Mouse (Mus musculus): ENCODE measurements around the gene Mknk1. TPM values are rescaled to one million over a fixed set of nuclear protein-coding genes. Genes with fewer than 3 reads are reported as not detected.

Mknk1 gene
- polyA plus RNA-seq, 1 experiment from 2014 or later, result 21.7 TPM

- Histone ChIP-seq H3K4me3 (no peak overlapping the region), H3K9ac (no peak overlapping the region), H3K9me3 (replicated peaks) (no peaks in the 10 kb centered on the region), H3K4me1 (peaks cover 7% of the 10 kb centered on the region; the same call in 1 of the 2 replicates), H3K27me3 (peaks cover 14% of the 10 kb centered on the region; the same call in 1 of the 2 replicates), H3K27ac (no peak overlapping the region), H3K4me2 (no peak overlapping the region; the same call in 1 of the 2 replicates), H3K36me3 (ENCODE audit: poor library complexity, severe bottlenecking) (no peaks in the 10 kb centered on the region; the same call in 1 of the 2 replicates)
- ATAC-seq, result no peak
- WGBS, result 58% methylated on average over 3 of the region's 3 CpGs
These were observed 11.9 kb upstream of the Mknk1 start for GRCm38 (mm10) chr4:115827066-115827465.

- no peak overlapping the region for H3K27ac ChIP-seq
- H3K9me3 ChIP-seq (replicated peaks), result no peaks in the 10 kb centered on the region
- peaks cover 7% of the 10 kb centered on the region; the same call in 1 of the 2 replicates for H3K4me1 ChIP-seq
- peak; percentile 32; the same call in 1 of the 2 replicates for ATAC-seq
- H3K36me3 ChIP-seq (ENCODE audit: poor library complexity, severe bottlenecking), result no peaks in the 10 kb centered on the region; the same call in 1 of the 2 replicates
- H3K4me2 ChIP-seq, result peak overlapping the region; percentile 85
- 4% methylated on average over 4 of the region's 4 CpGs for WGBS
- peak overlapping the region; percentile 81 for H3K9ac ChIP-seq
- H3K27me3 ChIP-seq, result peaks cover 14% of the 10 kb centered on the region; the same call in 1 of the 2 replicates
- H3K4me3 ChIP-seq, result peak overlapping the region; percentile 78
These were observed 11.5 kb upstream of the Mknk1 start for GRCm38 (mm10) chr4:115827535-115827887.

GRCm38 (mm10) chr4:115827888-115828571 is 11.0 kb upstream of the Mknk1 start, which contains the start of gene Mob3c:
Mob3c (plus strand) TSS chr4:115828092.
- Histone ChIP-seq H3K4me2 (peak within 1 kb of the TSS; percentile 85), H3K27me3 (peaks cover 14% of the 10 kb centered on the region; the same call in 1 of the 2 replicates), H3K4me3 (peak within 1 kb of the TSS; percentile 78), H3K9me3 (replicated peaks) (no peaks in the 10 kb centered on the region), H3K27ac (peak within 1 kb of the TSS; percentile 41; the same call in 1 of the 2 replicates), H3K9ac (peak within 1 kb of the TSS; percentile 81), H3K36me3 (ENCODE audit: poor library complexity, severe bottlenecking) (no peaks in the 10 kb centered on the region; the same call in 1 of the 2 replicates), H3K4me1 (peaks cover 7% of the 10 kb centered on the region; the same call in 1 of the 2 replicates)
- ATAC-seq, result peak; percentile 89
- WGBS, result under 1% methylated on average over 51 of the region's 57 CpGs

GRCm38 (mm10) chr4:115828572-115828902 is 10.5 kb upstream of the Mknk1 start:
- no peak; the same call in 1 of the 2 replicates for ATAC-seq
- WGBS, result 9% methylated on average over 8 of the region's 8 CpGs

GRCm38 (mm10) chr4:115830491-115830890 is 8.5 kb upstream of the Mknk1 start:
- Histone ChIP-seq H3K4me1 (peaks cover 7% of the 10 kb centered on the region; the same call in 1 of the 2 replicates), H3K36me3 (ENCODE audit: poor library complexity, severe bottlenecking) (no peaks in the 10 kb centered on the region; the same call in 1 of the 2 replicates), H3K4me3 (no peak overlapping the region), H3K27ac (no peak overlapping the region), H3K27me3 (peaks cover 13% of the 10 kb centered on the region; the same call in 1 of the 2 replicates), H3K9me3 (replicated peaks) (no peaks in the 10 kb centered on the region), H3K9ac (no peak overlapping the region), H3K4me2 (no peak overlapping the region)
- WGBS, result 89% methylated on average over 5 of the region's 5 CpGs
- no peak for ATAC-seq

More at GRCm38 (mm10) chr4:115828572-115828902, 10.5 kb upstream of the Mknk1 start:
- Histone ChIP-seq H3K27me3 (peaks cover 14% of the 10 kb centered on the region; the same call in 1 of the 2 replicates), H3K9ac (peak overlapping the region; percentile 81), H3K9me3 (replicated peaks) (no peaks in the 10 kb centered on the region), H3K27ac (no peak overlapping the region), H3K4me1 (peaks cover 7% of the 10 kb centered on the region; the same call in 1 of the 2 replicates), H3K4me3 (peak overlapping the region; percentile 78), H3K4me2 (peak overlapping the region; percentile 85), H3K36me3 (ENCODE audit: poor library complexity, severe bottlenecking) (no peaks in the 10 kb centered on the region; the same call in 1 of the 2 replicates)

GRCm38 (mm10) chr4:115831221-115831620 is 7.8 kb upstream of the Mknk1 start:
- ATAC-seq, result no peak
- WGBS, result 96% methylated on average over 22 of the region's 22 CpGs
- Histone ChIP-seq H3K27ac (no peak overlapping the region), H3K27me3 (peaks cover 11% of the 10 kb centered on the region; the same call in 1 of the 2 replicates), H3K4me3 (no peak overlapping the region), H3K9me3 (replicated peaks) (no peaks in the 10 kb centered on the region), H3K4me1 (peaks cover 7% of the 10 kb centered on the region; the same call in 1 of the 2 replicates), H3K4me2 (no peak overlapping the region), H3K9ac (no peak overlapping the region), H3K36me3 (ENCODE audit: poor library complexity, severe bottlenecking) (no peaks in the 10 kb centered on the region; the same call in 1 of the 2 replicates)

- 50% methylated on average over 2 of the region's 2 CpGs for WGBS
- ATAC-seq, result no peak
These were observed 7.0 kb upstream of the Mknk1 start for GRCm38 (mm10) chr4:115832040-115832439.

GRCm38 (mm10) chr4:115835576-115835975 is 3.4 kb upstream of the Mknk1 start:
- no peak for ATAC-seq
- 85% methylated on average over 2 of the region's 2 CpGs for WGBS
- Histone ChIP-seq H3K27me3 (no peaks in the 10 kb centered on the region), H3K9ac (no peak overlapping the region), H3K4me2 (no peak overlapping the region), H3K4me3 (no peak overlapping the region), H3K4me1 (peaks cover 7% of the 10 kb centered on the region), H3K36me3 (ENCODE audit: poor library complexity, severe bottlenecking) (no peaks in the 10 kb centered on the region; the same call in 1 of the 2 replicates), H3K9me3 (replicated peaks) (no peaks in the 10 kb centered on the region), H3K27ac (no peak overlapping the region)

More at GRCm38 (mm10) chr4:115832040-115832439, 7.0 kb upstream of the Mknk1 start:
- Histone ChIP-seq H3K4me3 (no peak overlapping the region), H3K27ac (no peak overlapping the region), H3K27me3 (peaks cover 11% of the 10 kb centered on the region; the same call in 1 of the 2 replicates), H3K9me3 (replicated peaks) (no peaks in the 10 kb centered on the region), H3K4me2 (no peak overlapping the region), H3K36me3 (ENCODE audit: poor library complexity, severe bottlenecking) (no peaks in the 10 kb centered on the region; the same call in 1 of the 2 replicates), H3K9ac (no peak overlapping the region), H3K4me1 (peaks cover 7% of the 10 kb centered on the region; the same call in 1 of the 2 replicates)

GRCm38 (mm10) chr4:115838196-115838595 is 802 bp upstream of the Mknk1 start:
- no peak for ATAC-seq
- peaks cover 7% of the 10 kb centered on the region for H3K4me1 ChIP-seq
- WGBS, result 50% methylated on average over 4 of the region's 4 CpGs
- H3K9me3 ChIP-seq (replicated peaks), result no peaks in the 10 kb centered on the region
- no peaks in the 10 kb centered on the region for H3K36me3 ChIP-seq (ENCODE audit: poor library complexity, severe bottlenecking)
- no peak overlapping the region for H3K4me3 ChIP-seq
- peak overlapping the region; percentile 75 for H3K4me2 ChIP-seq
- no peaks in the 10 kb centered on the region for H3K27me3 ChIP-seq
- no peak overlapping the region for H3K9ac ChIP-seq
- no peak overlapping the region for H3K27ac ChIP-seq

GRCm38 (mm10) chr4:115839956-115840355 is 958 bp downstream of the Mknk1 start:
- H3K4me3 ChIP-seq, result peak overlapping the region; percentile 64

GRCm38 (mm10) chr4:115840842-115841241 is 1.8 kb downstream of the Mknk1 start:
- Histone ChIP-seq H3K36me3 (ENCODE audit: poor library complexity, severe bottlenecking) (no peaks in the 10 kb centered on the region), H3K27ac (no peak overlapping the region), H3K9ac (no peak overlapping the region), H3K9me3 (replicated peaks) (no peaks in the 10 kb centered on the region), H3K4me1 (peaks cover 7% of the 10 kb centered on the region), H3K27me3 (no peaks in the 10 kb centered on the region), H3K4me2 (no peak overlapping the region), H3K4me3 (no peak overlapping the region)
- WGBS, result 95% methylated on average over 4 of the region's 4 CpGs
- no peak for ATAC-seq

More at GRCm38 (mm10) chr4:115839956-115840355, 958 bp downstream of the Mknk1 start:
- 62% methylated on average over 4 of the region's 4 CpGs for WGBS
- peak overlapping the region; percentile 77; the same call in 1 of the 2 replicates for H3K9ac ChIP-seq
- no peak for ATAC-seq
- no peaks in the 10 kb centered on the region for H3K36me3 ChIP-seq (ENCODE audit: poor library complexity, severe bottlenecking)
- peak overlapping the region; percentile 75 for H3K4me2 ChIP-seq
- peaks cover 7% of the 10 kb centered on the region for H3K4me1 ChIP-seq
- H3K27ac ChIP-seq, result no peak overlapping the region
- H3K27me3 ChIP-seq, result no peaks in the 10 kb centered on the region
- no peaks in the 10 kb centered on the region for H3K9me3 ChIP-seq (replicated peaks)

GRCm38 (mm10) chr4:115846656-115847055 is 7.7 kb downstream of the Mknk1 start:
- Histone ChIP-seq H3K4me3 (no peak overlapping the region), H3K4me1 (peaks cover 15% of the 10 kb centered on the region), H3K36me3 (ENCODE audit: poor library complexity, severe bottlenecking) (peaks cover 27% of the 10 kb centered on the region), H3K4me2 (no peak overlapping the region), H3K9ac (no peak overlapping the region), H3K27ac (no peak overlapping the region), H3K27me3 (no peaks in the 10 kb centered on the region), H3K9me3 (replicated peaks) (no peaks in the 10 kb centered on the region)
- 49% methylated on average over 2 of the region's 2 CpGs for WGBS
- no peak for ATAC-seq

Data from forebrain, embryonic 13.5 days (tissue).